Mouse (Mus musculus) CD4-positive helper T cell, adult 2 months (primary cell): ENCODE results near the gene Ppp1r9a.

Experiments
- DNase-seq: peaks from one replicate; pipeline ENCODE4 v3.0.0-alpha.2; 2012; ENCODE audit warnings: low read depth, missing footprints, low spot score

The Ppp1r9a gene

GRCm38 (mm10) chr6:5102741-5103140, 200.0 kb downstream of the Ppp1r9a start:
- no peak for DNase-seq

GRCm38 (mm10) chr6:5103769-5104168, 201.1 kb downstream of the Ppp1r9a start:
- no peak for DNase-seq

- no peak for DNase-seq
These were observed 201.5 kb downstream of the Ppp1r9a start for GRCm38 (mm10) chr6:5104238-5104637.

GRCm38 (mm10) chr6:5108494-5108893, 205.8 kb downstream of the Ppp1r9a start:
- DNase-seq, result no peak

- peak; percentile 49 for DNase-seq
These were observed 207.4 kb downstream of the Ppp1r9a start for GRCm38 (mm10) chr6:5109925-5110714.

GRCm38 (mm10) chr6:5110715-5111048, 208.0 kb downstream of the Ppp1r9a start:
- DNase-seq, result no peak

- DNase-seq, result no peak
These were observed 210.4 kb downstream of the Ppp1r9a start for GRCm38 (mm10) chr6:5113103-5113502.

GRCm38 (mm10) chr6:5113734-5114133, 211.0 kb downstream of the Ppp1r9a start:
- no peak for DNase-seq

GRCm38 (mm10) chr6:5114857-5115256, 212.1 kb downstream of the Ppp1r9a start:
- no peak for DNase-seq

GRCm38 (mm10) chr6:5119181-5119910, 216.6 kb downstream of the Ppp1r9a start:
- no peak for DNase-seq

- DNase-seq, result no peak
These were observed 217.5 kb downstream of the Ppp1r9a start for GRCm38 (mm10) chr6:5120229-5120628.

GRCm38 (mm10) chr6:5129364-5130093, 226.8 kb downstream of the Ppp1r9a start:
- DNase-seq, result no peak

- DNase-seq, result no peak
These were observed 232.3 kb downstream of the Ppp1r9a start for GRCm38 (mm10) chr6:5134986-5135385.

- no peak for DNase-seq
These were observed 233.3 kb downstream of the Ppp1r9a start for GRCm38 (mm10) chr6:5136046-5136445.

- no peak for DNase-seq
These were observed 236.3 kb downstream of the Ppp1r9a start for GRCm38 (mm10) chr6:5138875-5139631.

- DNase-seq, result no peak
These were observed 236.9 kb downstream of the Ppp1r9a start for GRCm38 (mm10) chr6:5139666-5140065.

GRCm38 (mm10) chr6:5147488-5148142, 244.9 kb downstream of the Ppp1r9a start:
- peak; percentile 9 for DNase-seq

- DNase-seq, result no peak
These were observed 247.2 kb downstream of the Ppp1r9a start for GRCm38 (mm10) chr6:5149941-5150340.

GRCm38 (mm10) chr6:5151171-5151570, 248.5 kb downstream of the Ppp1r9a start:
- DNase-seq, result no peak

GRCm38 (mm10) chr6:5152185-5152584, 249.5 kb downstream of the Ppp1r9a start:
- DNase-seq, result no peak

GRCm38 (mm10) chr6:5154786-5155185, 252.1 kb downstream of the Ppp1r9a start:
- no peak for DNase-seq
